Mouse (Mus musculus) spleen, adult 2 months (tissue): Measurements from ENCODE around the gene Lrrc74a. TPM values are rescaled to one million over a fixed set of nuclear protein-coding genes. Genes with fewer than 3 reads are reported as not detected.
A peak's percentile ranks its signal among the peaks of the same experiment; 100 is the strongest.

Source experiments
- DNase-seq, 2 experiments: peaks; one replicate each; pipeline versions ENCODE4 v3.0.0 to v3.0.0-alpha.2; 2012 to 2021; ENCODE audit warnings: low spot score in 2 of 2, low read depth in 1 of 2
- H3K27ac ChIP-seq: fragments of 200-500 bp; 2 replicates; pipeline ENCODE4 v1.5.1; 2012; ENCODE audit warnings: low read length, inconsistent platforms; ENCODE audit not compliant: insufficient read depth
- H3K27me3 ChIP-seq: fragments of 200-500 bp; 2 replicates; pipeline ENCODE4 v1.6.1; 2012; ENCODE audit warnings: mild to moderate bottlenecking, moderate library complexity, low read length, inconsistent platforms; ENCODE audit not compliant: control insufficient read depth, insufficient read depth
- H3K36me3 ChIP-seq: fragments of 200-500 bp; 2 replicates; pipeline ENCODE4 v1.6.1; 2012; ENCODE audit warnings: mild to moderate bottlenecking, low read length, inconsistent platforms; ENCODE audit not compliant: control insufficient read depth, insufficient read depth
- H3K4me1 ChIP-seq: fragments of 200-500 bp; 2 replicates; pipeline ENCODE4 v1.6.1; 2011; ENCODE audit warnings: inconsistent platforms; ENCODE audit not compliant: control insufficient read depth, insufficient read depth, insufficient read length
- H3K4me3 ChIP-seq: fragments of 200-500 bp; 2 replicates; pipeline ENCODE4 v1.5.1; 2011; ENCODE audit warnings: mild to moderate bottlenecking, inconsistent platforms; ENCODE audit not compliant: insufficient read depth, insufficient read length; ENCODE audit errors: extremely low read depth
- CTCF ChIP-seq: fragments of 200-500 bp; IDR thresholded peaks from 2 replicates; pipeline ENCODE4 v1.5.1; 2011; ENCODE audit warnings: mild to moderate bottlenecking, inconsistent platforms; ENCODE audit not compliant: insufficient read depth, insufficient read length, insufficient replicate concordance; ENCODE audit errors: extremely low read depth
- POLR2A ChIP-seq: fragments of 200-500 bp; IDR thresholded peaks from 2 replicates; pipeline ENCODE4 v1.6.1; 2011; ENCODE audit warnings: low read depth, low read length, inconsistent platforms
- WGBS: fragments of 180-500 bp; shearing (Covaris S2); methylation state at CpG from one replicate; pipeline ENCODE4 v1.1.7; 2018; 5-methylcytosine and 5-hydroxymethylcytosine counted together
- polyA plus RNA-seq: library from polyadenylated mRNA; depleted of rRNA; stranded (reverse); fragments of >200 nt; gene quantifications from 2 replicates; pipeline ENCODE4 v1.2.3, GENCODE M21; 2012

Lrrc74a gene
- polyA plus RNA-seq, 1 experiment, result not detected

DNA sequence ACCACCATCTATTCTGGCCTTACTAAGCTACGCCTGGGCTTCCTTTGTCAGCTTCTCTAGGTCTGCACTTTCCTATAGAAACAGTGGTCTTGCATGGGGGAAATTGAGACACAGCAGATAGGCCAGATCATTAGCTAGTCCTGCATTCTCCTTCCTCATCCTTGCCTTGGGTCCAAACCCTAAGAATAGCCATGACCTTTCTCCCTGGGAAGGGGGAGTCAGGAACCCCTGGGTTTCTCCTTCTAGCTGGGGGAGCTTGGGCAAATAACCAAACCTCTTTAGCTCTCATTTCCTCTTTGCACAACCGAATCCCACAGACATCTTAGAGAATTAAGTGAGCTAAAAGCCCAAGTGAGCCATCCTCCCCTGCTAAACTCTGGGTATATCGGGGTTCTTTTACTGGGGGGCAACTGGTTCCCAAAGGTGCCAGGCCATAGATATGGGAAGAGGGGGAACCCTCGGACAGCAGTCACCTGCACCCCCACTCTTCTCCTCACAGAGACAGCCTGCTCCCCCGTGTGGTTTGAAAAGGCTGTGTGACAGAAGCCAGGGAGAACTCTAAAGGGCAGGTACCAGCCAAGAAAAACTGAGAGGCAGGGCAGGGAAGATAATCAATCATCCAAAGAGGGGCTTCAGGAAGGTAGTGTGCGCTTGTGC is 69.6 kb downstream of the Lrrc74a start:
- Histone ChIP-seq H3K27me3 (no peaks in the 10 kb centered on the region), H3K27ac (peak overlapping the region; percentile 21), H3K4me3 (no peak overlapping the region), H3K4me1 (peaks cover 53% of the 10 kb centered on the region), H3K36me3 (no peaks in the 10 kb centered on the region)
- TF ChIP-seq POLR2A (no peak), CTCF (peak; percentile 21; the same call in 1 of the 2 replicates)
- WGBS, result 26% methylated on average over 6 of the region's 6 CpGs
- DNase-seq, result no peak

DNA sequence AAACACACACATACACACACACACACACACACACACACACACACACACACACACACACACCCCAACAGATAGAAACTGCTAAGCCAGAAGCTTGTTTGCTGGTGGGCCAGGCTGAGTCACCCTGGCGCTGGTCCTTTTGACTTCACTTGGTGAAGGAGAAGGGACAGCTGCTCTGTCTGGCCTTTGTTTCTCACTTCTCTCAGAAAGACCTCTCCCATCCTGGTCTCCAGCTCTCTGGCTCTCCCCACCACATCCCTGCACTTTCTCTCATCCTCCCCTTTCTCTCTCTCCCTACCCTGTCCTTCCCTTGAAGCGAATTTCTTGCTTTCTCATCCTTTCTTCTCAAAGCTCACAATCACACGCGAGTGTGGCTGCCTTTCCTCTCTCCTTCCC is 70.1 kb downstream of the Lrrc74a start:
- Histone ChIP-seq H3K4me3 (no peak overlapping the region), H3K4me1 (peaks cover 53% of the 10 kb centered on the region), H3K27ac (peak overlapping the region; percentile 17; the same call in 1 of the 2 replicates), H3K27me3 (no peaks in the 10 kb centered on the region), H3K36me3 (no peaks in the 10 kb centered on the region)
- 34% methylated on average over 4 of the region's 4 CpGs for WGBS
- DNase-seq, result no peak
- TF ChIP-seq CTCF (no peak), POLR2A (no peak)

DNA sequence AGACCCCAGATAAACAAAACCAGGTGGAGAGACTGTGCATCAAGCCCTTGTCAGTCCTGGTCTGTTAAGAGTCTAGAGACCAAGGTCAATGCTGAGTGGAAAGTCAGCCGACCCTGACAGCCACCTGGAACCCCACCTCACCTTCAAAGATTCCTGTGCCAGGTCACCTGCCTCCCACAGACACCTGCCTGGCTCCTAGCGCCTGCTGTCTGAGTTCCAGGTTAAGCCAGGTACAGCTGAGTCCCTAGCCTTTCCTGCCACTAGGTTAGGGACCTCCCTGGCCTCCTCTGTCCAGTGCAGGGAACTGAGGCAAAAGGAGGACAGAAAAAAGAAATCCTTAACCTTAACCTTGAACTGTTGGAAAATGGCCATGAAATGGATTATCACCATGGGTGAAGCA is 70.7 kb downstream of the Lrrc74a start:
- no peak overlapping the region for H3K27ac ChIP-seq
- 68% methylated on average over 2 of the region's 2 CpGs for WGBS
- no peaks in the 10 kb centered on the region for H3K27me3 ChIP-seq
- H3K36me3 ChIP-seq, result no peaks in the 10 kb centered on the region
- H3K4me1 ChIP-seq, result peaks cover 55% of the 10 kb centered on the region
- no peak overlapping the region for H3K4me3 ChIP-seq
- DNase-seq, result no peak
- no peak for TF ChIP-seq POLR2A
- no peak for TF ChIP-seq CTCF

DNA sequence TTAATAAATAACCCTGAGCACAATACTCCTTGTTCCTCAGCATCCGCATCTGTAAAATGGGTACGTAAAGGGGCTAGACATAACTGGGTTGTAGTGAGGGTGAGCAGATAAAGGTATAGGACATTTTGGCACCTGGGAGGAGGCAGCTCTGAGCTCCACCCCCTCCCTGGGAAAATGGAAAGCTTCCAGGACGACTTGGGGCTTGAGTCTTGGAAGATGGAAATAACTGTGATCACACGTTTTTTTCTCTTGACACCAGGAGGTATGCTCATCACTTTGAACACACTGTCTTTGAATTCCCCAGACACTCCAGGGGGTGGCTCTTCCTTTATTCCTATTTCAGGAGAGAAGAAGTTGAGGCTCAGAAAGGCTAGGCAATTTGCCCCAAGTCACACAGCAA is 71.1 kb downstream of the Lrrc74a start:
- Histone ChIP-seq H3K27ac (no peak overlapping the region), H3K4me3 (no peak overlapping the region), H3K4me1 (peaks cover 55% of the 10 kb centered on the region), H3K36me3 (no peaks in the 10 kb centered on the region), H3K27me3 (no peaks in the 10 kb centered on the region)
- DNase-seq, result no peak
- WGBS, result 79% methylated on average over 4 of the region's 4 CpGs
- TF ChIP-seq POLR2A (no peak), CTCF (no peak)

DNA sequence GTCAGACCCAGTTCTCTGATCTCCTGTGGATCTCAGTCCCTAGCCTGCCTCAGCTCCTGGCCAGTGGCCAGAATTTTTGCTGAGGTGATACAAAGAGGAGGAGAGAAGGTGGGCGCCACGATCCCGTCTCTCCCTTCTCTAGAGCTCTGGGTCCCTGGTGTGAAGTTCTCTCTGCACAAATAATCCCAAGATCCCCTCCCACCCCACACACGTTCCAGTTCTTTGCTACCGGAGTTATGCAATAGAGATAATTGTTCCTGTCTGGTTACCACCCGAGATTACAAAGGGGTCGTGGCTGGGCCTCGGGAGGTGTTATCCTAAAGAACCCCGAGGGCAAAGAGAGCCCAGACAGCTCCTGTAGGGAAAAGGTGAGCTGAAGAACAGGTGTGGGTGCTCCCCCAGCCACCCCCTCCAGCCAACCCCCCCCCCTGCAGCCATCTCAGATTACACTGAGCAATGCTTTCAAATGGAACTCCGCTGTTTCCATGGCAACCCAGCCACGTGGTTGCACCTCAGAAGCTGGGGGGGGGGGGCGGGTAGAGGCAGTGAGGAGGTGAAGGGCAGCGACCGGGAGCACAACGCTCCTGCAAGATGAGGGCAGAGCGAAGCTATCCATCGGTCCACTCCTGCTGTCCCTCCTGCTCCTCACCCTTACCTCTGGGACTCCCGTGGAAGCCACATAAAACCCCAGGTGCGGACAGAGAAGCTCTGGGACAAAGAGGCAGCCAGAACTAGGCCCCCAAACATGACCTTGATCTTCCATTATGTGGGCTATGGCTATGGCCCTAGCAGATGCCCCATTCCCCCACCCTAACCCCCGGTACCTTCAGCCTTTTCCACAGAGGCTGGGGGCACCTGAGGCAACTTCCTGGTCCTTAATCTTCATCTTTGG is 72.1 kb downstream of the Lrrc74a start:
- Histone ChIP-seq H3K27ac (no peak overlapping the region), H3K36me3 (no peaks in the 10 kb centered on the region), H3K4me3 (no peak overlapping the region), H3K27me3 (no peaks in the 10 kb centered on the region), H3K4me1 (peaks cover 53% of the 10 kb centered on the region)
- WGBS, result 50% methylated on average over 20 of the region's 20 CpGs
- TF ChIP-seq CTCF (no peak), POLR2A (no peak)
- DNase-seq, result no peak

DNA sequence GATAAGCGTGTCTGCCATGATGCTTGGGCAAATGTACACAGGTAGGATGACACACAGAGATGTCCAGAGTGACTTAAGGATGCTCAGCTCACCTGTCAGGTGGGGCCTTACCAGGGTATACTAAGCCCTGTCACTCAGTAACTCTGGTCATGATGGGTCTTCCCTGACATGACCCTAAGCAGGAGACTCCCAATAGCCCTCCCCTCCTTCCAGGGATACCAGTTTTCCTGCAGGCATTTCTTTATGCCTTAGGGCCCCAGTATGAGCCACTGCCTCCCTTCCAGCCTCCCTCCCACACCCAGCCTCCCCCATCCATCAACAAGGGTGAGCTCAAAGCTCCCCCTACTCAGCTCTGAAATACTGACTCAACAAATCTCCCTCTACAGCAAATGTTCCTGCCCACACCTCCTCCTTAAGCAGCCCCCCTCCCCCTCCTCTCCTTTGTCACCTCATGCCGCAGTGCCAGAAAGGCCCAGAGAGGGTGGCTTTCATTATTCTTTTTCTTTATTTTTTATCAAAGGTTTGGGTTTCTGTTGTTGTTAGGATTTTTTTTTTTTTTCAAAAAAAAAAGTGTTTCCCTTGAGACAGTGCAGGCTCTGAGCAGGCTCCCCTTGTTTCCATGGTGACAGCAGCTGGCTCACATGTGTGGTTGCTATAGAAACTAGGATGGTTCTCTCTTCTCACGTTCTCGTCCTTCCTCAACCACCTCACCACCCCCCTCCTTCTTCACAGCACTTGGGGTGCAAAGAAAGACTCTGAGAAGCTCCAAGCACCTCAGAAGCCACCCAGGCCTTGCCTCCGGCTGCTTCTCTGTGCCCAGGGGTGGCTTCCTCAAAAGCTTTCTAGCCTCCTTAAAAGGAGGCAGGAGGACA is 73.0 kb downstream of the Lrrc74a start:
- DNase-seq, result peak; percentile 58 to 91
- Histone ChIP-seq H3K36me3 (no peaks in the 10 kb centered on the region), H3K4me3 (no peak overlapping the region), H3K4me1 (peaks cover 44% of the 10 kb centered on the region; the same call in 1 of the 2 replicates), H3K27me3 (no peaks in the 10 kb centered on the region), H3K27ac (peak overlapping the region; percentile 75)
- TF ChIP-seq POLR2A, result no peak
- TF ChIP-seq CTCF, result no peak
- WGBS, result 33% methylated on average over 5 of the region's 5 CpGs
